In the genomic region with DNA sequence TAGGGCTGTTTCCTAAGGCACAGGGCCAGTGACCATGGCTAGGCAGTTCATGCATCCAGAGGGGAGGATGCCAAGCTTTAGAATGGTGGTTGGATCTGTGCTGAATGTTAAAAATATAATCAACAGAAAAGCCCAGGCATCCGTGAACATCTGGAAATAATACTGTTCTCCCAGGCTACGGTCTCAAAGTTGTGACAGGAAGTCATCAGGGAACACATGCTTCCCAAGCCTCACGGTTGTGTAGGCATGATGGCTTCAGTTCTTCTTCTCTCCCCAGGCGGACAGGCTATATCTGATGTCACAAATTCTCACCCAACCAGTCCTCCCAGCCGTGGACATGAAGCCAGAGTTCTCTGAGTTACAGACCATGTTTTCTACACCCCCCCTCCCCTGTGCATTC, we compare ENCODE assay signal across 20 mouse cellular contexts.
"Had no signal": no experiment of that assay in that cellular context is flagged by ENCODE, and none has a peak within 500 bp of the region (broad histone marks: within the 10 kb centered on the region; RNA-seq: fewer than 3 reads in every experiment).

No protein-coding gene starts in this region.

- H3K27ac ChIP-seq: limb, embryonic 15.5 days; liver, embryonic 14.5 days; lung, embryonic 15.5 days; midbrain, embryonic 12.5 days; neural tube, embryonic 13.5 days; stomach, embryonic 15.5 days had no signal

- H3K4me2 ChIP-seq: kidney, embryonic 15.5 days; limb, embryonic 15.5 days; liver, embryonic 11.5 days; lung, embryonic 15.5 days; midbrain, embryonic 12.5 days; neural tube, embryonic 13.5 days; stomach, embryonic 15.5 days had no signal

- H3K27me3 ChIP-seq: lung, embryonic 15.5 days; stomach, embryonic 15.5 days had no signal

- H3K4me3 ChIP-seq: kidney, embryonic 15.5 days; limb, embryonic 15.5 days; lung, embryonic 15.5 days; midbrain, embryonic 12.5 days; myocyte; neural tube, embryonic 13.5 days; stomach, embryonic 15.5 days had no signal

- ATAC-seq: liver, postnatal 0 days; midbrain, embryonic 16.5 days had no signal

- H3K9me3 ChIP-seq: kidney, embryonic 15.5 days; limb, embryonic 15.5 days; lung, embryonic 15.5 days; midbrain, embryonic 12.5 days; neural tube, embryonic 13.5 days; stomach, embryonic 15.5 days had no signal

- DNase-seq: kidney, adult 2 months; kidney, postnatal 10 days; kidney, postnatal 36 days; liver, postnatal 0 days; lung, postnatal 10 days; lung, postnatal 4 days; retina, postnatal 1 day; right cerebral cortex, postnatal 25 days; spleen, adult 18-20 months; thymus, postnatal 25 days had no signal

- H3K9ac ChIP-seq: kidney, embryonic 15.5 days; limb, embryonic 15.5 days; liver, embryonic 14.5 days; liver, postnatal 0 days; lung, embryonic 15.5 days; midbrain, embryonic 12.5 days; neural tube, embryonic 13.5 days; stomach, embryonic 15.5 days had no signal

- H3K36me3 ChIP-seq: kidney, embryonic 15.5 days; limb, embryonic 15.5 days; lung, embryonic 15.5 days; midbrain, embryonic 12.5 days; neural tube, embryonic 13.5 days; stomach, embryonic 15.5 days had no signal
